Mouse (Mus musculus) cerebellum, postnatal 25 days (tissue): ENCODE measurements around the gene Pfkl.
A peak's percentile ranks its signal among the peaks of the same experiment; 100 is the strongest.
"Not testable (repeated sequence)": the region's sequence is repeated elsewhere in the genome, so short reads cannot be mapped to it uniquely, and the experiment has no call there.

ENCODE experiments used
- DNase-seq, 2 experiments: peaks; one replicate each; pipeline ENCODE4 v3.0.0; 2021; ENCODE audit warnings: mixed read lengths in 2 of 2

The Pfkl gene

GRCm38 (mm10) chr10:78009945-78010293 lies at the start of gene Pfkl:
Gene Pfkl (minus strand): TSS chr10:78010083.
- DNase-seq, result no peak

- DNase-seq, result no peak
These were observed 47.2 kb upstream of the Pfkl start for GRCm38 (mm10) chr10:78057056-78057455.

GRCm38 (mm10) chr10:78054633-78055565 lies 45.0 kb upstream of the Pfkl start:
- no peak for DNase-seq

GRCm38 (mm10) chr10:78049519-78050035 lies 39.7 kb upstream of the Pfkl start:
- no peak for DNase-seq

GRCm38 (mm10) chr10:78048061-78048730 lies 38.3 kb upstream of the Pfkl start:
- no peak for DNase-seq

GRCm38 (mm10) chr10:78046388-78046787 lies 36.5 kb upstream of the Pfkl start:
- DNase-seq, result no peak

GRCm38 (mm10) chr10:78044531-78044930 lies 34.6 kb upstream of the Pfkl start:
- DNase-seq, result no peak

GRCm38 (mm10) chr10:78043406-78043836 lies 33.5 kb upstream of the Pfkl start, which contains the start of gene Aire:
Gene Aire (minus strand): TSS chr10:78043610.
- DNase-seq, result peak; percentile 58 to 74

- no peak for DNase-seq
These were observed 33.0 kb upstream of the Pfkl start for GRCm38 (mm10) chr10:78042697-78043405.

GRCm38 (mm10) chr10:78042096-78042495 lies 32.2 kb upstream of the Pfkl start:
- no peak for DNase-seq

GRCm38 (mm10) chr10:78041647-78042046 lies 31.8 kb upstream of the Pfkl start, which contains the start of gene Dnmt3l:
Gene Dnmt3l (plus strand): TSS chr10:78041947.
- DNase-seq, result no peak

GRCm38 (mm10) chr10:78037139-78037538 lies 27.3 kb upstream of the Pfkl start:
- no peak for DNase-seq

GRCm38 (mm10) chr10:78031987-78032386 lies 22.1 kb upstream of the Pfkl start:
- no peak for DNase-seq

- no peak for DNase-seq
These were observed 19.2 kb upstream of the Pfkl start for GRCm38 (mm10) chr10:78029080-78029479.

GRCm38 (mm10) chr10:78028129-78028528 lies 18.2 kb upstream of the Pfkl start:
- peak; percentile 73 to 86 for DNase-seq

GRCm38 (mm10) chr10:78025453-78025852 lies 15.6 kb upstream of the Pfkl start:
- DNase-seq, result not testable (repeated sequence)

GRCm38 (mm10) chr10:78019984-78020383 lies 10.1 kb upstream of the Pfkl start:
- not testable (repeated sequence) for DNase-seq

GRCm38 (mm10) chr10:78019291-78019690 lies 9.4 kb upstream of the Pfkl start:
- no peak for DNase-seq

GRCm38 (mm10) chr10:78018797-78019203 lies 8.9 kb upstream of the Pfkl start:
- peak; percentile 84 to 91 for DNase-seq

- DNase-seq, result no peak
These were observed 6.5 kb upstream of the Pfkl start for GRCm38 (mm10) chr10:78016366-78016765.

GRCm38 (mm10) chr10:78015489-78015888 lies 5.6 kb upstream of the Pfkl start:
- no peak for DNase-seq

GRCm38 (mm10) chr10:78012661-78013495 lies 3.0 kb upstream of the Pfkl start:
- no peak for DNase-seq
